8 mouse cellular contexts compared by ENCODE assay signal in genomic region chr15:99420521-99421014, GRCm38 (mm10). TPM values are rescaled to one million over a fixed set of nuclear protein-coding genes. Genes with fewer than 3 reads are reported as not detected.
DNase-seq lines count a peak whose midpoint lies in the region; ATAC-seq and TF ChIP-seq lines count a peak whose summit lies in the region.

No protein-coding gene starts in this region.

- H3K27me3 ChIP-seq in E14TG2a.4 (ENCODE audit: insufficient read depth, low read length) = peaks cover 9% of the 10 kb centered on the region
- H3K27me3 ChIP-seq in forebrain, embryonic 15.5 days = no peaks in the 10 kb centered on the region
- no peaks in the 10 kb centered on the region for H3K27me3 ChIP-seq in limb, embryonic 14.5 days (ENCODE audit: control insufficient read depth, insufficient read depth, low read length)
- no peaks in the 10 kb centered on the region for H3K27me3 ChIP-seq in midbrain, embryonic 16.5 days (ENCODE audit: control insufficient read depth, insufficient read depth, low read depth, low read length)

- H3K36me3 ChIP-seq in E14TG2a.4 (ENCODE audit: insufficient read depth, low read length) = peaks cover 8% of the 10 kb centered on the region; the same call in 1 of the 2 replicates
- H3K36me3 ChIP-seq in forebrain, embryonic 15.5 days = peaks cover 20% of the 10 kb centered on the region; the same call in 1 of the 2 replicates
- peaks cover 38% of the 10 kb centered on the region for H3K36me3 ChIP-seq in limb, embryonic 14.5 days (ENCODE audit: control insufficient read depth, insufficient read depth, low read length)
- H3K36me3 ChIP-seq in midbrain, embryonic 16.5 days (ENCODE audit: control insufficient read depth, insufficient read depth, low read length) = peaks cover 13% of the 10 kb centered on the region

- H3K4me3 ChIP-seq in E14TG2a.4 (replicated peaks; ENCODE audit: low read length) = peak overlapping the region; percentile 65
- H3K4me3 ChIP-seq in forebrain, embryonic 15.5 days = no peak overlapping the region
- 0 out of 2 replicates have a peak overlapping the region, but pooled peaks have one; percentile 5 for H3K4me3 ChIP-seq in limb, embryonic 14.5 days (replicated peaks; ENCODE audit: low read length)
- H3K4me3 ChIP-seq in midbrain, embryonic 16.5 days (ENCODE audit: low read depth, low read length) = no peak overlapping the region

- peak overlapping the region; percentile 14; the same call in 1 of the 2 replicates for H3K4me2 ChIP-seq in forebrain, embryonic 15.5 days (replicated peaks)
- peak overlapping the region; percentile 43 for H3K4me2 ChIP-seq in limb, embryonic 14.5 days (replicated peaks; ENCODE audit: low read depth, low read length, severe bottlenecking)
- peak overlapping the region; percentile 43 for H3K4me2 ChIP-seq in midbrain, embryonic 16.5 days (ENCODE audit: low read length)

- peak overlapping the region; percentile 58 for H3K27ac ChIP-seq in forebrain, embryonic 15.5 days (replicated peaks)
- H3K27ac ChIP-seq in limb, embryonic 14.5 days (replicated peaks; ENCODE audit: low read depth, low read length) = peak overlapping the region; percentile 91
- peak overlapping the region; percentile 56 for H3K27ac ChIP-seq in midbrain, embryonic 16.5 days (ENCODE audit: low read length)

- peak; percentile 71 for DNase-seq in adipocyte (ENCODE audit: low spot score)
- peak; percentile 91 for DNase-seq in heart, postnatal 4 days
- DNase-seq in limb, embryonic 14.5 days (ENCODE audit: low spot score) = peak; percentile 94
- DNase-seq in thymus, postnatal 4 days = peak; percentile 45
- no peak for DNase-seq in T-cell, adult 2 months (ENCODE audit: low spot score)

- peak; percentile 58 for ATAC-seq in forebrain, embryonic 15.5 days (replicated peaks)
- ATAC-seq in limb, embryonic 14.5 days (ENCODE audit: low FRiP score, low read depth) = peak; percentile 87
- ATAC-seq in midbrain, embryonic 16.5 days = 0 out of 2 replicates have a peak, but pooled peaks have one; percentile 30

- no peak for TF ChIP-seq CTCF in E14TG2a.4 (conservative IDR thresholded peaks at IDR 0.05; ENCODE audit: low read length)

- H3K9me3 ChIP-seq in E14TG2a.4 (ENCODE audit: low read length) = no peaks in the 10 kb centered on the region
- H3K9me3 ChIP-seq in forebrain, embryonic 15.5 days = no peaks in the 10 kb centered on the region
- H3K9me3 ChIP-seq in limb, embryonic 14.5 days (ENCODE audit: control insufficient read depth, low read length) = no peaks in the 10 kb centered on the region
- no peaks in the 10 kb centered on the region for H3K9me3 ChIP-seq in midbrain, embryonic 16.5 days (replicated peaks; ENCODE audit: control insufficient read depth, low read length, poor library complexity, severe bottlenecking)

- no peak overlapping the region for H3K9ac ChIP-seq in forebrain, embryonic 15.5 days (replicated peaks)
- H3K9ac ChIP-seq in limb, embryonic 14.5 days (ENCODE audit: low read depth, low read length, severe bottlenecking) = no peak overlapping the region
- H3K9ac ChIP-seq in midbrain, embryonic 16.5 days (ENCODE audit: low read depth, low read length) = no peak overlapping the region

- TF ChIP-seq POLR2A in limb, embryonic 14.5 days (IDR thresholded peaks at IDR 0.05; ENCODE audit: borderline replicate concordance, extremely low read depth, insufficient read depth, insufficient read length) = no peak

- peaks cover 77% of the 10 kb centered on the region for H3K4me1 ChIP-seq in E14TG2a.4 (replicated peaks; ENCODE audit: low read depth, low read length)
- H3K4me1 ChIP-seq in forebrain, embryonic 15.5 days = peaks cover 15% of the 10 kb centered on the region
- H3K4me1 ChIP-seq in limb, embryonic 14.5 days (ENCODE audit: control insufficient read depth, insufficient read depth, low read length) = peaks cover 28% of the 10 kb centered on the region
- peaks cover 7% of the 10 kb centered on the region for H3K4me1 ChIP-seq in midbrain, embryonic 16.5 days (ENCODE audit: control insufficient read depth, insufficient read depth, low read length)

- 3% methylated on average over 12 of the region's 12 CpGs for WGBS in forebrain, embryonic 15.5 days
- WGBS in limb, embryonic 14.5 days = 8% methylated on average over 12 of the region's 12 CpGs
- 3% methylated on average over 12 of the region's 12 CpGs for WGBS in midbrain, embryonic 16.5 days

RNA-seq across cellular contexts. Expression of gene Tmbim6, which starts 27.9 kb away (rescaled TPM):
- polyA plus RNA-seq in forebrain, embryonic 15.5 days (2015; fragmentation: Nextera tagmentation; extraction: Ambion mirVana) = 250 and 263 TPM in 2 replicates
- total RNA-seq in heart, postnatal 4 days (2021) = 100 to 1,000 TPM; 197 to 201 TPM
- 216 and 283 TPM in 2 replicates for polyA plus RNA-seq in limb, embryonic 14.5 days (2012; rRNA removed)
- 296 and 305 TPM in 2 replicates for polyA plus RNA-seq in limb, embryonic 14.5 days (2014; fragmentation: Nextera tagmentation; extraction: Ambion mirVana)
- 279 and 310 TPM in 2 replicates for polyA plus RNA-seq in midbrain, embryonic 16.5 days (2015; fragmentation: Nextera tagmentation; extraction: Ambion mirVana)

RNA-seq across cellular contexts. Expression of gene Nckap5l, which starts 37.0 kb away (rescaled TPM):
- polyA plus RNA-seq in forebrain, embryonic 15.5 days (2015; fragmentation: Nextera tagmentation; extraction: Ambion mirVana) = 11.0 and 12.4 TPM in 2 replicates
- total RNA-seq in heart, postnatal 4 days (2021) = 10 to 100 TPM; 20.0 to 23.6 TPM
- 24.4 and 32.4 TPM in 2 replicates for polyA plus RNA-seq in limb, embryonic 14.5 days (2012; rRNA removed)
- 14.1 and 19.3 TPM in 2 replicates for polyA plus RNA-seq in limb, embryonic 14.5 days (2014; fragmentation: Nextera tagmentation; extraction: Ambion mirVana)
- 16.2 and 17.1 TPM in 2 replicates for polyA plus RNA-seq in midbrain, embryonic 16.5 days (2015; fragmentation: Nextera tagmentation; extraction: Ambion mirVana)

RNA-seq across cellular contexts. Expression of gene Fmnl3, which starts 50.3 kb away (rescaled TPM):
- 9.9 and 10.2 TPM in 2 replicates for polyA plus RNA-seq in forebrain, embryonic 15.5 days (2015; fragmentation: Nextera tagmentation; extraction: Ambion mirVana)
- 10 to 100 TPM; 42.6 to 44.4 TPM for total RNA-seq in heart, postnatal 4 days (2021)
- 55.0 and 65.4 TPM in 2 replicates for polyA plus RNA-seq in limb, embryonic 14.5 days (2012; rRNA removed)
- 19.8 and 26.8 TPM in 2 replicates for polyA plus RNA-seq in limb, embryonic 14.5 days (2014; fragmentation: Nextera tagmentation; extraction: Ambion mirVana)
- 7.9 and 8.0 TPM in 2 replicates for polyA plus RNA-seq in midbrain, embryonic 16.5 days (2015; fragmentation: Nextera tagmentation; extraction: Ambion mirVana)

RNA-seq across cellular contexts. Expression of gene Bcdin3d, which starts 54.0 kb away (rescaled TPM):
- polyA plus RNA-seq in forebrain, embryonic 15.5 days (2015; fragmentation: Nextera tagmentation; extraction: Ambion mirVana) = 24.7 and 25.5 TPM in 2 replicates
- 1 to 10 TPM; 4.9 to 5.0 TPM for total RNA-seq in heart, postnatal 4 days (2021)
- polyA plus RNA-seq in limb, embryonic 14.5 days (2012; rRNA removed) = 9.0 and 9.2 TPM in 2 replicates
- 13.6 and 14.5 TPM in 2 replicates for polyA plus RNA-seq in limb, embryonic 14.5 days (2014; fragmentation: Nextera tagmentation; extraction: Ambion mirVana)
- polyA plus RNA-seq in midbrain, embryonic 16.5 days (2015; fragmentation: Nextera tagmentation; extraction: Ambion mirVana) = 19.0 and 21.6 TPM in 2 replicates

Comparison
In these comparisons a context has a peak if more than half of its experiments do, and no peak if none do; other contexts are left out.
1. H3K4me3 ChIP-seq: peak in E14TG2a.4 (single experiment) and limb, embryonic 14.5 days (single experiment); none in forebrain, embryonic 15.5 days (single experiment) and midbrain, embryonic 16.5 days (single experiment).
2. ATAC-seq: peak in every context shown above with its lines; median percentile 87 in limb, embryonic 14.5 days; 58 in forebrain, embryonic 15.5 days; 30 in midbrain, embryonic 16.5 days.
3. Peak in every context shown above with its lines, with median percentiles within 50 percentile points of each other: H3K27ac ChIP-seq and H3K4me2 ChIP-seq.